Mouse (Mus musculus) embryonic facial prominence, embryonic 10.5 days (tissue): ENCODE measurements around the gene Stxbp6. TPM values are rescaled to one million over a fixed set of nuclear protein-coding genes. Genes with fewer than 3 reads are reported as not detected.
A peak's percentile ranks its signal among the peaks of the same experiment; 100 is the strongest.
"Not testable (repeated sequence)": the region's sequence is repeated elsewhere in the genome, so short reads cannot be mapped to it uniquely, and the experiment has no call there.

Experiments
- DNase-seq: peaks from one replicate; pipeline ENCODE4 v3.0.0-alpha.2; 2017; ENCODE audit warnings: low spot score
- H3K27ac ChIP-seq: fragments of 300-500 bp; sonication (generic); replicated peaks from 2 replicates; pipeline ENCODE4 v1.5.1; 2016; ENCODE audit warnings: mild to moderate bottlenecking
- H3K27me3 ChIP-seq: fragments of 300-500 bp; sonication (generic); replicated peaks from 2 replicates; pipeline ENCODE4 v1.6.1; 2016; ENCODE audit warnings: low read depth, mild to moderate bottlenecking; ENCODE audit not compliant: poor library complexity, severe bottlenecking
- H3K36me3 ChIP-seq: fragments of 300-500 bp; sonication (generic); replicated peaks from 2 replicates; pipeline ENCODE4 v1.6.1; 2016; ENCODE audit warnings: mild to moderate bottlenecking, moderate library complexity
- H3K4me1 ChIP-seq: fragments of 300-500 bp; sonication (generic); 2 replicates; pipeline ENCODE4 v1.6.1; 2016
- H3K4me3 ChIP-seq: fragments of 300-500 bp; sonication (generic); 2 replicates; pipeline ENCODE4 v1.5.1; 2016; ENCODE audit warnings: mild to moderate bottlenecking, moderate library complexity
- H3K9me3 ChIP-seq: fragments of 300-500 bp; sonication (generic); 2 replicates; pipeline ENCODE4 v1.6.1; 2016; ENCODE audit warnings: mild to moderate bottlenecking
- WGBS: fragments of 180-500 bp; shearing (Covaris S2); methylation state at CpG from one replicate; pipeline ENCODE4 v1.1.7; 2016; 5-methylcytosine and 5-hydroxymethylcytosine counted together
- polyA plus RNA-seq: library from polyadenylated mRNA; unstranded; fragments of >200 nt; fragmentation: Nextera tagmentation; extraction: Ambion mirVana; gene quantifications from 2 replicates; pipeline ENCODE4 v1.2.1, GENCODE M21; 2016

Gene Stxbp6
- polyA plus RNA-seq: 10.2 and 11.9 TPM in 2 replicates

DNA sequence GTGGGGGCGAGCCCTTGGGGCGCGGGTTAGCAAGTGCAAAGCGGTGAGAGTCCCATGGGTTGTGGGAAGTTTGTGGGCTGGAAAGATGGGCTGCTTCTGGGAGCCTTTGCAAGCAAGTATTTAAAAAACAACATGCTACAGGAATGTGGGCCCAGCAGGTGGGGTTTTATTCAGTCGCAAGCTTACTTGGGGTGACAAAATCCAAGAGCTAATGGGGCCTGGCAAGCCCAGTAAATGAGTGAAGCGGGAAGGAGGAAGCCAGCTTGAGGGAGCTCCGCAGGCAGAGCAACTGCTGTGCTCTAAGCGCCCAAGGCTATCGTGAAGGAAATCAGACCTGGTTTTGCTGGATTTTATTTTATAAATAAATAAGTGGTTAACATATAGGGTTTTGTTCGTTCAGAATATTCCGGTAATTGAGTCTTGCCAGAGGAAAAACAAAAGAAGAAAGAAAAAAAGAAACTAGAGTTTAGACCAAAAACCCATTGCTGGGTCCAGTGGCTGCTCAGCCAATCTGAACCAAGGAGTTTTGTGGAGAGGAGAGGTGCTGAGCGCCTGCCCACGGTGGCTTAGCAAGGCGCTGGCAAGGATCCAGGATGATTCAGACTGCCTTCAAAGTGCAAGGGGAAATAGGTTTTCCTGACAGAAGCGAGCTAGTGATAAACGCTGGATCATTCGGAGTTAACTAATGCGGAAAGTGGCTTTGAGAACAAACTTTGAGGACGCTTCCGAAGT lies at the start of gene Stxbp6:
Stxbp6 (minus strand) TSS at position 99 of the 732 bp plus-strand sequence.
- Histone ChIP-seq H3K4me1 (peaks cover 19% of the 10 kb centered on the region), H3K27ac (peak within 1 kb of the TSS; percentile 92), H3K36me3 (no peaks in the 10 kb centered on the region), H3K27me3 (peaks cover 29% of the 10 kb centered on the region), H3K9me3 (no peaks in the 10 kb centered on the region), H3K4me3 (peak within 1 kb of the TSS; percentile 81)
- peak; percentile 44 for DNase-seq
- 2% methylated on average over 20 of the region's 20 CpGs for WGBS

DNA sequence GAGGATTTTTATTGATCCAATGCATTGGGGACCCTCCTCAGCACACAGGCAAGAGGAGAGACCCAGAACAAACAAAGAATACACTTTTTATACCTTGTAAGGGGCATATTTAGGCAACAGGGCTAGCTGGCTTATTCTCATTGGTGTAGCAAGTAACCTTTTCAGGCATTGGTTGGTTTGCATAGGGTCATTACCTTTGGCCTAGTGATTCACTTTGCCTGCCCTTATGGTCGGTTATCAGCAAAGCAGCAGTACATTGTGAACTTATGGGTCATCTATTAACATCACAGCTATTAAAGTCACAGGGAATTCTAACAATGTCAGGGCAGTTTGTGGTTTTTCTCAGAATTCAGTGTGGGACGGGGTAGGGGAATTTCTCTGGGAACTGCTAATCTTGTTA lies 28.4 kb upstream of the Stxbp6 start:
- H3K27ac ChIP-seq, H3K36me3 ChIP-seq, DNase-seq, H3K9me3 ChIP-seq, H3K4me3 ChIP-seq, H3K4me1 ChIP-seq, H3K27me3 ChIP-seq: not testable (repeated sequence)
- 82% methylated on average over 2 of the region's 2 CpGs for WGBS

DNA sequence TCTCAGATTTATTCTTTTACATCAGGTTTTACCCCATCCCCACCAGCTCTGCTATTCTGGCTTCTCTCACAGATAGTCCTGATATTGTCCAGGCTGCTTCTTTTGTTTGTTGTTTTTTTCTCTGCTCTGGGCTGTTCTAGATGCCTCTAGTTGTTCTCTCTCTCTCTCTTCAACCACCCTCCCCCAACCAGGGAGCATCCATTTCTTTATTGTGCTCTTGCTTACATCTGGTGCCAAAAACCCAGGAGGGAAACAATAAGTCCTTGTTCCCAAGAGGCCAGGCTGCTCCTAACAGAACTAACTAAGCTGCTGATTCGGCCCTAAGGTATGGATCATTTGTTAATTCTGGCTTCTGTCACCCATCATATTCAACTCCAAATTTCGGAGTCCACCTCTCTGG lies 19.2 kb upstream of the Stxbp6 start:
- WGBS: 57% methylated on average over 2 of the region's 2 CpGs

DNA sequence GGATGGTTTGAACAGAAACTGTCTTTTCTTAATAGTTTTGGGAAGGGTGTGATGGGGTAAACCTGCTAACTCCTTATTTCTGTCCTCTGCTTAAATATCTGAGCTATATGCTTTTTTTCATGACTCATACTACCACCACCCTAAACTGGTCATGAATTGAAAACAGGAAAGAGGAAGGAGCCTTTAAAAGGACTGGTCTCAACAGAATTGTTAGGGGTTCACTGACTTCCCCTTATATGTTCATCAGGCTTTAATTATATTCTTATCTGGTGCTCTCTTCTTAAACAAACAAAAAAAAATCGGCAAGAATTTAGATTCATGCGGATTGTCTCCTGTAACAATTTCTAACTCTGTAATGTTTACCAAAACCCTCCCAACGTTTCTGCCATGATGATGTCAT lies 17.9 kb upstream of the Stxbp6 start:
- Histone ChIP-seq H3K27me3 (no peaks in the 10 kb centered on the region), H3K9me3 (no peaks in the 10 kb centered on the region), H3K36me3 (no peaks in the 10 kb centered on the region), H3K4me1 (no peaks in the 10 kb centered on the region), H3K27ac (no peak overlapping the region), H3K4me3 (no peak overlapping the region)
- WGBS: 80% methylated on average over 3 of the region's 3 CpGs
- DNase-seq: no peak

More for the DNA sequence above, 19.2 kb upstream of the Stxbp6 start:
- Histone ChIP-seq H3K27me3 (no peaks in the 10 kb centered on the region), H3K4me1 (no peaks in the 10 kb centered on the region), H3K9me3 (no peaks in the 10 kb centered on the region), H3K4me3 (no peak overlapping the region), H3K36me3 (no peaks in the 10 kb centered on the region), H3K27ac (no peak overlapping the region)
- DNase-seq: no peak

DNA sequence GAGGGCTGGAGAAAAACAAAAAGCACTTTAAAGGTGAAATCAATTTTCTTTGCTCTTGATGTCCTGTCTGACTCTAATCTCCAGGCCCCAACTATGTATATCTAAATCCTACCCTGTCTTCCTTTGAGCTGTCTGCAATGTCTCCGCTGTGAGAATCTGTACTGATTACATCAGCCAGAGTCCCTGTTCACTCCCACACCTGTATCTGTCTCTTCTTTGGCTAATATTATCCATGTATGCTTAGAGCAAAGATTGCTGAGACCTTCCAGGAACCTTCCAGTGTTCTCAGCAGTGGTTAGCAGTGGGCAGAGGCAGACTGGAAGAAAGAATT lies 8.6 kb upstream of the Stxbp6 start:
- no peak for DNase-seq
- WGBS: 74% methylated on average over 1 of the region's 1 CpGs
- Histone ChIP-seq H3K4me3 (no peak overlapping the region), H3K27me3 (no peaks in the 10 kb centered on the region), H3K4me1 (no peaks in the 10 kb centered on the region), H3K36me3 (no peaks in the 10 kb centered on the region), H3K27ac (no peak overlapping the region), H3K9me3 (no peaks in the 10 kb centered on the region)

DNA sequence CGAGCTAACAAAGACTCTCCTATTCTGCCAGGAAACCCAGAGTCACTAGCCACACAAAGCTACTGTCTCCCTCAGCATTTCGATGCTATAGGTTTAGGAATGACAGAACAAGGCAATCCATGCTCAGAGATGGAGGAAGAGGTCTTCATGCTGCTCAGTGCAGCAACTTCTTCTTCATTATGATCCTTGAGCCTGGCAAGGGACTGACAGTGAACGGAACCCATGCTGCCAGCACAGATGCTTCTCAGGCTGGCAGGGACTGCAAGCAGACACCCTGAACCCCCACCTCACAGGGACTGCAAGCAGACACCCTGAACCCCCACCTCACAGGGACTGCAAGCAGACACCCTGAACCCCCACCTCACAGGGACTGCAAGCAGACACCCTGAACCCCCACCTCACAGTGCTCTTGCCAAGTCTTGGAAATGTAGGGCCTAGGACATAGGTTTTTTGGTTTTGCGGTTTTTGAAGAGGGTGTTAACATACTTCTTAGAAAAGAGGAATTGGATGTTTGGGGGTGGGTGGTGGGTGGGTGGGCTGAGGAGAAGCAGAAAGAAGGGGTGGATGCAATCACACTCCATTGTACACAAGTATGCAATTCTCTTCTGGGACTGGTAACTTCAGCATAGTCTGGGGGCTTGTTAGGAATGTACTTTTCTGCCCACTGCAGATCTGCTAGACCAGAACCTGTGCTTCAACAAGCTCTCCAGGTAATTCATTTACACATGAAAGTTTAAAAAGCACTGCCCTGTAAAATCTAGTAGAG lies 8.1 kb upstream of the Stxbp6 start:
- 83% methylated on average over 4 of the region's 4 CpGs for WGBS
- no peaks in the 10 kb centered on the region for H3K9me3 ChIP-seq
- H3K4me1 ChIP-seq: no peaks in the 10 kb centered on the region
- no peaks in the 10 kb centered on the region for H3K27me3 ChIP-seq
- H3K4me3 ChIP-seq: no peak overlapping the region
- H3K27ac ChIP-seq: no peak overlapping the region
- DNase-seq: no peak
- H3K36me3 ChIP-seq: no peaks in the 10 kb centered on the region

DNA sequence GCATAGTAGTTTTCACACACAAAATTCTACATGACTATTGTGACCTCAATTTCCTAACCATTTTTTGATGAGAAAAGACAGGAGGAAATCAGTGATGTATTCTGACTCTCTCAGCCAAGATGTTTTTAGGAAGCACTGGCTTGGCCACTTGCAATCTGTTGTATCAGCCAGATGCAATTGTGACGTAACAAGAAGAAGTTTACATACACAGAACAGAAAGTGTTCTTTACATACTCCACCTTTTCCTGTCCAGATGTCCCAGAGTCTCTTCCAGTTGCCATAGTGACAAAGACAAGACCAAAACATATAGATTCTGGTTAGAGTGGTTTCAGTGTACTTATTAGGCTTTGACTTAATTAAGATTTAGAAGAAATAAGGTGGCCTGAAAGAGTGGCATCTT lies 7.1 kb upstream of the Stxbp6 start:
- no peaks in the 10 kb centered on the region for H3K9me3 ChIP-seq
- no peak overlapping the region for H3K4me3 ChIP-seq
- DNase-seq: no peak
- WGBS: 63% methylated on average over 1 of the region's 1 CpGs
- H3K27ac ChIP-seq: no peak overlapping the region
- H3K4me1 ChIP-seq: no peaks in the 10 kb centered on the region
- H3K36me3 ChIP-seq: no peaks in the 10 kb centered on the region
- no peaks in the 10 kb centered on the region for H3K27me3 ChIP-seq

DNA sequence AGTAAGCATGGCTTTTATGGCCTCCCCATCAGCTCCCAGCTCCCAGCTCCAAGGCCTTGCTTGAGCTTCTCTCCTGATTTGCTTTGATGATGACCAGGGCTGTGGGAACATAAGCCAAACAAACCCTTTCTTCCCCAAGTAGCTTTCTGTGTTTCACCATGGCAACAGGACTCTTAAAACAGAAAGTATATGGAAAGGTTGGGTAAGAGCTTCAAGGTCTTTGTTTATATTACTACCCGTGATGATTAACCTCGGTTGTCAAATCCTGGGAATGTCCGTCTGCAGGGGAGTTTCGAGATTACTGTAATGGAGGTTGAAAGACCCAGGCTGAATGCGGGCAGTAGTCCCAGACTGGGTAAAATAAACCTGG lies 6.2 kb upstream of the Stxbp6 start:
- Histone ChIP-seq H3K36me3 (no peaks in the 10 kb centered on the region), H3K4me1 (no peaks in the 10 kb centered on the region), H3K27ac (no peak overlapping the region), H3K4me3 (no peak overlapping the region), H3K27me3 (peaks cover 6% of the 10 kb centered on the region), H3K9me3 (no peaks in the 10 kb centered on the region)
- DNase-seq: no peak
- 75% methylated on average over 5 of the region's 5 CpGs for WGBS

DNA sequence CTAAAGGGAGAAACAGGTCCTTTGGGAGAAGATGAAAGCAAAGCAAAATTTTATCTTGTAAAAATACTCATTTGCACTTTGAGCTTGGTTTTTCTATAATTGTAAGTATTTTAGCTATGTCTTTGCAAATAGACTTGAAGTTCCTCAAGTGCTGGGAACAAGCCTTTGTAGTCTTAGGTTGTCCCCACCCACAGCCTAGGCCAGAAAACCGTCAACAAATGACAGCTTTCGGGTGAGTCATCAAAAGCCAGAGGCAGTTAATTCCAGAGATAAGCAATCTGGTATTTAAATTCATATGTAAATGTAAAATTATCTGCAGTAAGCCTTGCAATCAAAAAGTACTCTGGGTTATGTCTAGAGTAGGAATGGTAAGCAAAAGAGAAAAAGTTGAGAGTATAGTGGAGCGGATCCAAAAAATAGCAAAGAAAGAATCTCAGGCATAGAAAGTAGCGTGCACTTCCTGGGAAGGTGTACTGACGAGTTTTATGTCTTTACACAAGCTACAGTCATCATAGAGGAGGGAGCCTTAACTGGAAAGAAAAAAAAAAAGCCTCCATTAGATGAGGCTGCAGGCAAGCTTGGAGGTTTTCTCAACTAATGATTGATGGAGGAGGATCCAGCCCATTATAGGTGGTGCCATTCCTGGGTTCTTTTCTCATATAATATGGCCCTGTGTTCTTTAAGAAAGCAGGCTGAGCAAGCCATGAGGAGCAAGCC lies 5.7 kb upstream of the Stxbp6 start:
- WGBS: 78% methylated on average over 5 of the region's 5 CpGs
- Histone ChIP-seq H3K4me1 (peaks cover 4% of the 10 kb centered on the region), H3K4me3 (no peak overlapping the region), H3K9me3 (no peaks in the 10 kb centered on the region), H3K27ac (no peak overlapping the region), H3K27me3 (peaks cover 12% of the 10 kb centered on the region), H3K36me3 (no peaks in the 10 kb centered on the region)
- no peak for DNase-seq

DNA sequence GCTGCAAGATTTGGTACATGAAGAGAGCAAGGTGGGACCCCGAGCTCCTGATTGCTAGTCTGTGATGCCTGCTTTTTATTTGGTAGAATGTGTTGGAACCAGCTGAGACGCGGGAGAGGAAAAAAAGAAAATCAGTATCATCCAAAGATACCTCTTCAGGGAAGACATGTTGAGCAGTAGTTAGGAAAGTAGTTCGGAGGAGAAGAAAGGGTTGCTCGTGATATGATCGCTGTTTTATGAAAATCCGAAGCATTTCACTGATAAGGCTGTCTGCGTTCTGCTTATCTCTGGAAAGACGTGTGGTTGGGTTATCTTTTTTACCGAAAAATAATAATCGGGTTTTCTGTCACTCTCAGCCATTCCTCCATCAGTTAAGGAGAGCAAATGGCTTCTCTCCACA lies 1.1 kb upstream of the Stxbp6 start:
- Histone ChIP-seq H3K9me3 (no peaks in the 10 kb centered on the region), H3K36me3 (no peaks in the 10 kb centered on the region), H3K27ac (no peak overlapping the region), H3K4me1 (peaks cover 12% of the 10 kb centered on the region), H3K4me3 (no peak overlapping the region), H3K27me3 (peaks cover 29% of the 10 kb centered on the region)
- WGBS: 73% methylated on average over 11 of the region's 11 CpGs
- DNase-seq: no peak

DNA sequence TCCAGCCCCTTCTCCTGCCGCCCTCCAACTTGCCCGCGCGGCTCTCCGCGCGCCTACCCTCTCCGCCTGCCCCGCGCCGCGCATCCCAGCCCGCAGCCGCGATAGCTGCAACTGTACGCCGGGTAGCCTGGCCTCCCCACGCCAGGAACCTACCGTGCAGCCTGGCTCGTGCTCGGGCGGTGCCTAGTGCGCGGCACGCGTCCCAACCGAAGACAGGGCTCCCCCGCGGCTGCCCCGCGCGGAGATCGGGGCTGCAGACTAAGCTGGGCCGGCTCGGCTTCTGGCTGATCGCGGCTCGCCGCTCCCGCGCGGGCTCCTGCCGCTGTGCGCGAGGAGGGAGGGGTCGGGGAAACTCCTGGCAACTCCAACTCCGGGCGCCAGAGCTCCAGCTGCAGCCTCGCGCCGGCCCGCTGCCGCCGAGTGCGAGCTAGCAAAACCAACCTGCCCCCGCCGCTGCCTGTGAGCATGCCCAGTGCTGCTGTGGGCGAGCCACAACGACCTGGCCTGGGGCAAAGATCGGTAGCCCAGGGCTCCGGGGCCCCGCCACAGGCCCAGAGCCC lies 387 bp downstream of the Stxbp6 start:
- under 1% methylated on average over 62 of the region's 62 CpGs for WGBS
- no peaks in the 10 kb centered on the region for H3K9me3 ChIP-seq

DNA sequence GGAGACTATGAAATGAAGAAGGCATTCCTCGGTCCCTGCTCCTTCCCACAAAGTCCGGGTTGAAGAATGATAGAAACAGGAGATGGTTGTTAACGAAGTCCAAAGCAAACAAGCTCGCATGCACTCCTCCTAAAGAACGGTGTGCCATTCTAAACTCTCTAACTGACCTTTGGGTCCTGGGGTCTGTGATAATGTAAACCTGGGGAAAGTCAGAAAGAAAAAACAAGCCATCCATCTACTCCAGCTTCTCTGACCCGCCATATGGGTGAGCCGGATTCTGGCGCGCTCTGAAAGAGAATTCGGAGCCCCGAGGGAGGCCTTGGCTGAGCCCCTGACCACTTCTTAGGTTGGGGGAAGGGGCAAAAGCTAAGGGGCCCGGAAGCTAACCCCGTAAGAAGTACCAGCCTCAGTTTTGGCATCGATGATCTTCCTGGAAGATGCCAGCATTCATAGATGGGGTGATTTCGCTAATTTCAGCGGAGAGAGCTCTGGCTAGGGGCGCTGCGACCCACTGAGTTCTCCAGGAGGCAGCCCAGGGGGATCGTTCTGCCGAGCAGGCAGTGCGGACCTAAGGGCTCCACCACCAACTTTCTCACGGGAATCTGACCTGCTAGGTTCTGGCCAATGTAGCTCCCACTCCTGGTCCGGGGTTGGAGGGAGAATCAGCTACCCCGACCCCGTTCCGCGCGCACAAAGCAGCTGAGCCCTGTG lies 1.0 kb downstream of the Stxbp6 start:
- under 1% methylated on average over 28 of the region's 28 CpGs for WGBS
- Histone ChIP-seq H3K27me3 (peaks cover 29% of the 10 kb centered on the region), H3K4me3 (peak overlapping the region; percentile 81), H3K27ac (peak overlapping the region; percentile 92), H3K9me3 (no peaks in the 10 kb centered on the region), H3K4me1 (peaks cover 22% of the 10 kb centered on the region), H3K36me3 (no peaks in the 10 kb centered on the region)
- no peak for DNase-seq

More for the DNA sequence above, 387 bp downstream of the Stxbp6 start:
- peak; percentile 88 for DNase-seq
- peak overlapping the region; percentile 92 for H3K27ac ChIP-seq
- peaks cover 29% of the 10 kb centered on the region for H3K27me3 ChIP-seq
- peak overlapping the region; percentile 81 for H3K4me3 ChIP-seq
- H3K4me1 ChIP-seq: peaks cover 19% of the 10 kb centered on the region
- H3K36me3 ChIP-seq: no peaks in the 10 kb centered on the region
